Mouse (Mus musculus) erythroblast, embryonic 14.5 days (primary cell): ENCODE results near the gene Ddb2.

Experiments used
- GATA1 ChIP-seq: IDR thresholded peaks from 2 replicates; pipeline ENCODE4 v1.6.1; 2012; ENCODE audit warnings: low read length, inconsistent platforms, mixed read lengths
- TAL1 ChIP-seq: IDR thresholded peaks from 3 replicates; pipeline ENCODE4 v1.6.1; 2012; ENCODE audit warnings: low read length, inconsistent platforms, mixed read lengths

DNA sequence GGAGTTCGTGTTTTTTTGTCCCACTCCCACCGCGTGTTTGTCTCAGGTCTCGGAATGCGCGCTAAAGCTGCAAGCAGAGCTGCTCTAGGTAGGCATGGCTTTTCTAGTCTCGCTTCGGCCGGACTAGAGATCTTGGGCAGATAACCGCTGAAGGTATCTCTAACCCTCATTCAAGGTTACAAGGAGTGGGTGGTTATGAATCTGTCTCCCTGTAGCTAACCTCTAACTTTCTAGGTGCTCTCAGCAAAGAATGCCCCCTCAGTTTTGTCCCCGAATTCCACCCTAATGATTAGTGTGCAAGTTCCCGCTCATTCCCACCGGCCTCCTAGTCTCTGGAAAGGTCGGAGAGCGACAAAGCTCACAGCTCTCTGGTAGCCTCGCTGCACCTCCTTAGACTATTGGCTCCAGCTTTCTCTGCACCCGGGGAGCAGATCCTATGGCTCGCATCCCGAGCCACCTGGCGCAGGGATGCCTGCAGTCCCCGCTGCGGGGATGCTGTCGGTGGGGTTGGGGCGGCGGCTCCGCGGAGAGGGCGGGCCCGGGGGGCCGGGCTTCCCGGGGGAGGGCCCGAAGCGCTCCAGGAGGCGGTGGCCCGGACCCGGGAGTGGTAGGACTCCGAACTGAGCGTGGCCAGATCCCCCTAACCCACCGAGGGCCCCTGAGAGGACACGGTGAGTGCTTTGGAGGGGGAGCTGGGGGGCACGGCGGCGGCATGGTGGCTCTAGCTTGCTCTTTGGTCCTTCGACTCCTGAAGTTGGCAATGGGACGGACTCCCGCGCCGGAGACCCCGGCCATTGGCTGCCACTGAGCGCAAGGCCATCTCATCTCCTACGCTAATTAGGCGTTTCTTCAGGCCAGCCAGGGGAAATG, 19.7 kb upstream of the Ddb2 start:
- no peak for TF ChIP-seq GATA1
- TF ChIP-seq TAL1: no peak
